Mouse (Mus musculus): ENCODE measurements around the gene Fosl2.
"Not testable (repeated sequence)": the region's sequence is repeated elsewhere in the genome, so short reads cannot be mapped to it uniquely, and the experiment has no call there.

The Fosl2 gene

DNA sequence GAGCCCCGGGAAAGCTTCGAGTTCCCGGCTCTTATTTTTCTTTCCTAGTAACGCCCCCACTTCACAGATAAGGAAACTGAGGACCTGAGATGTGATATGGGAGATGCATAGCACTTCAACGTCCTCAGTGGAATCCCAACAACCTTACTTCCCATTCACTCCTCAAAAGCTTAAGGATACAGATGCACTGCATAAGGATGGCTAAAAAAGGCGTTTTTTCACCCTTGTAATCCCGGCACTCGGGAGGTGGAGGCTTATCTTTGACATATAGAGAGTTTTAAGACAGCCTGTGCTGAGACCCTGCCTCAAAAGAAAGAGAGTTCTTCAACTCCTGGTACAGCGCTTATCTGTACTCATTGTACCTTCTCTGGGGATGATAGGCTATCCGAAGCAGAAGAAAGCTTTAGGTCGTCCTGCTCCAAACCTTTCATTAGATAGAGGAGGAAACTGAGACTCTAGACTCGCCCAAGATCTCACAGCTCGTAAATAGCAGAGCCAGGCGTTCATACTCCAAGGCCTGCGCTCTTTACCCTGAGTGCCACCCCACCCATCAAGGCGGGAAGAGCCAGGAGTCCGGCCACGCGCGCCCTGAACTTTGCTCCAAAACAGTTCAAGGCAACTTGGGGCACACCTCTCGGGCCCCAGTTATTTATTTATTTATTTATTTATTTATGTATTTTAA is 1.4 kb upstream of the Fosl2 start:
- DNase-seq, result peak; percentile 29 to 34

DNA sequence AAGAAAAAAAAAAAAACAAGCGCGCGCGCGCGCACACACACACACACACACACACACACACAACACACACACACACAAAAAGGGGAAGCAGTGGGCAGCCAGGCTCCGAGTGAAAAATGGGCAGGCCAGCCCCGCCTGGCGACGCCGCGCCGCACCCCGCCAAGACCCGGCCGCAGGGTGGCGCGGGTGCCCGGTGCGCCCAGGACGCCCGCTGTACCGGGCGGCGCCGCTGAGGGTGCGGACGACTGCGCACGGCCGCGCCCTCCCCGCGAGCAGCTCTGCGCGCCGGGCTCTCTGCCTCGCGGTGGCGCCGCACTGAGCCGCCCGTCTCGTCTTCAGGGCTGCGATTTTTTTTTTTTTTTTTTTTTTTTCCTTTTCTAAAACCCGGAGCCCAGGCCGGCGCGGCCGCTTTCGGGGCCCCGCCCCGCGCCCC is 682 bp upstream of the Fosl2 start:
- no peak for DNase-seq

- DNase-seq, result peak; percentile 64 to 65
Observed at GRCm38 (mm10) chr5:32136301-32136863, 781 bp downstream of the Fosl2 start.

DNA sequence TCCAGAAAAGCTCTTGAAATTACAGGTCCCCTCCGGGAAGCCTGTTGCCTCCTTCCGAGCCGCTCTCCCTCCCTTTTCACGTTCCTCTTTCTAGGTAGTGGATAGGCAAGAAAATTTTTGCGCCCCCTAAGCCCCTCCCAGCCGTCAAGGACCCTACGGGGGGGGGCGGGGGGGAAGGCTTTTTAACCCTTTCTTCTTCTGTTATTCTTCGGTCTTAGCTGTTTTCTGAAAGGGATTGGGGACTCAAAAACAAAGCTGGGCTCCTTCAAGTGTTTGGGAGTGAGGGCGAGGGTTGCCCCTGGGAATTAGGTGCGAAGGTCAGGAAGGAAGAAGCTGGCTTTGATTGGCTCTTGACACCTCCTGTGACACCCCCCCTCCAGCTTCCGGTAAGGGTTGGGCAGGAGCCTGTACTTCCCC is 1.5 kb downstream of the Fosl2 start:
- DNase-seq, result no peak

DNA sequence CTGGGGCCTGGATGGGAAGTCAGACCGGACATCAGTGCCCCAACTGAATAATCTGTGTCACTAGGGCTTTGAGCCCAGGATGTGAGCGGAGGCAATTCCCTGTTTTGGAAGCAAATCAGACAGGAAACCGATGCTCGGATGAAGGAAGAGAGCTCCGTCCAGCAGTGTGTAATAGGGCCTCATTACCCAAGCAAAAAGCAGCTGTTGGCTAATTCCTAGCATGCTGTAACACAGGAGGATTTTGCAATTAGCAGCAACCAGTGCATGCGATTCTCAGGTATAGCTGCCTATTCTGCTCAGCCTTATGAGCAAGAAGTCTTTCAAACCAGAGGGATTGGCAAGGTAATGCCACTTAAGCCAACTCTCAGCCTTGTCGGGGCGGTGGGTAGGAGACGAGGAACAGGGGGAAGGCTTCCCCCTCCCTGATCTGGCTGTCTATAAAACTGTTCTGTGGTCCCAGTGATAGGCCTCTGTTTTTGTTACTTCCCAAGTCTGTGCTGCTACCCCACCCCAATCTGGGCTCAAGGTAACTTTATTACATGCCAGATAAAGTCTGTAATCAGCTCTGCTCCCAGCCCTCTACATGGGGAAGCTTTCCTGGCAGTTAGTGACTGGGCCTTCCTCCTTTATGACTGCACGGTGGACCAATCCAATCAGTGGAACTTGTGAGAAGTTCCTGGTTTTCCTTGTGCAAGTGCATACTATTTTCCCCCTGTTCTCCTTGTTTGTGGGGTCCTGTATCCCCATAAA is 3.0 kb downstream of the Fosl2 start:
- DNase-seq, result no peak

- DNase-seq, result peak in 1 of 2 experiments; percentile 51
Observed at GRCm38 (mm10) chr5:32139516-32140037, 4.0 kb downstream of the Fosl2 start.

DNA sequence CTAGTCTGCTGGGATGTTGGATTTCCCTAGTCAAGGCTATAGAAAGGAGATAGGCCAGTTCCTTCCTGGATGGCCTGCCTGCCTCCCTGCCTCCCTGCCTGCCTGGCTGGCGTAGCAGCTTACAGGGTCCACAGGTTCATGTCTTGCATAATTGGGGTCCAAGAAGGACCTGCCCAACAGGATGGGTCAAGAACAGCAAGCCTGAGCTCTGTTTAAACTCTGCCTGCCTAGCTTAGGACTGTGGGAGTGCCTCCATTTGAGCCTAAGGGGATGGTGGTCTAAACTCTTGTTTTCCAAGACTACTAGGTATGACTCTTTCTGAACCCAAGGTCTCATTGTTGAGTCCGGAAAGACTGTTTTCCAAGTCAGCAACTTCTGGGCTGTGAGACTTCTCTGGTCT is 6.3 kb downstream of the Fosl2 start:
- no peak for DNase-seq

DNA sequence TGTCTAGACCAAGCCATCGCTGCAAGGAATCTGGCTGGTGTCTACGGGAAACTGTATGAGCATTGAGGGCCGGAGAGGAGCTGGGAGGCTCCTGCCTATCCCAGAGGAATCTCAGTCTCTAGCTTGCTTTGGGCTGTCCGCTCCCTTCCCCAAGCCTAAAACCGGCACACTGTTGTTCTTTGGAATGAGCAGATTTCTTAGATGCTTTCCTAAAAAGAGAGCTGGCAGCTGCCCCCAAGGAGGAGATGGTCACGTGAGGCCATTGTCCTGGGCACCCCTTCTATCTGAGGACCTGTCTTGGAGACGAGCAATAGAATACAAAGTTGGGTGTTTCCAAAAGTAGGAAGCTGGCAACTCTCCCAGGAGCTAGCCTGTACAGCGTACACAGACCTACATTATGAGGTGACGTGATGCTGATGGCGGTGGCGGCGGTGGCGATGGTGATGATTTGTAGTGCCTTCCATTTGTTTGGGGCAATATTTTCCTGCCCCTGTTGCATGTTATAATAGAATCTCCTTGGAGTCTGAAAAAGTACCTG is 7.9 kb downstream of the Fosl2 start:
- no peak for DNase-seq

- no peak for DNase-seq
Observed at GRCm38 (mm10) chr5:32146281-32146680, 10.7 kb downstream of the Fosl2 start.

GRCm38 (mm10) chr5:32148593-32148992 is 13.0 kb downstream of the Fosl2 start:
- DNase-seq, result no peak

- DNase-seq, result no peak
Observed at GRCm38 (mm10) chr5:32151244-32151643, 15.6 kb downstream of the Fosl2 start.

GRCm38 (mm10) chr5:32152725-32153417 is 17.3 kb downstream of the Fosl2 start:
- DNase-seq, result no peak

DNA sequence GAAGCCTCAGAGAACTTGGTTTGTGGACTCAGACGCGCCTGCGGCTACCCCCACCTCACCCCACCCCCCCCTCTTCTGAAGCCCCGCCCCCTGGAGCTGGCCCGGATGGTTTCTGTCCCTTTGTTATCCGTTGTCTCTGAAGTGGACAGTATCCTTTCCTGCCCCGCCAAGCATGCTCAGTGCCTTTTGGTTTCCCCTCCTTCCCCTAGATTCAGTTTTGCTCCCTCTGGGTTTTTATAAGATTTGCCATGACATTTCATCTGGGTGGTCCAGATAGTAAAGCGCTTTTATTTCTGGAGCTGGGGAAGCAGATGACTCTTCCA is 17.8 kb downstream of the Fosl2 start:
- no peak for DNase-seq

DNA sequence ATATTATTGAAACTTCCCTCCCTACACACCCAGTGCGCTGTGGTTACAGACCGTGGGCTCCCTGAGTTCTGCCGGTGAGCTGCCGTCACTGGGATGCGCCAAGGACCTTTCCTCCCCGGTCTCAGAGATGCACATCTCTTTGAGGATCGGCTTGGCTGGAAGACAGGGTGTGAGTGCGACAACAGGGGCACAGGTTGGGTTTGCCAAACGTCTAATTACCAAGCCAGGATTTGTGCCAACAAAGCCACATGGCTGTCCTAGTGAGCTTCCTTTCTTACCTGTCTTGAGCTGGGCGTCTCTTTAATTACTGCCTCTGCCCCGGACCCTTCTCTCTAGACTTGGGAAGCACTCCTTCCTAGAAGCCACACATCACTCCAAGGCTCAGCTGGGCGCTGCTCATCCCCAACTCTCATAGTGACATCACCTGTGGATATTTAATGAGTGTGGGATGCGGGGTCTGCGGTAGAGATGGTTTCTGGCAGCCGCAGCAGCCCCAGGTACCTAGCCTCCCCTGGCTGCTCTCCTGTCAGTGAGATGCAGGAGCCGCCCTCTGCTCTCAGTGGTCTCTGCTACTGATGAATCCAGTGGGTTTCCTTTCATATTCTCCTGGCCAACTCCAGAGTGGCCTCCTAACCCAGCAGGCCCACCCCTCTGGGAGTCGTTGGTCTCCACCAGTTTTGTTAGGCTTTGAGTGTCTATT is 18.3 kb downstream of the Fosl2 start:
- DNase-seq, result peak; percentile 23 to 50

- DNase-seq, result no peak
Observed at GRCm38 (mm10) chr5:32154931-32155688, 19.5 kb downstream of the Fosl2 start.

DNA sequence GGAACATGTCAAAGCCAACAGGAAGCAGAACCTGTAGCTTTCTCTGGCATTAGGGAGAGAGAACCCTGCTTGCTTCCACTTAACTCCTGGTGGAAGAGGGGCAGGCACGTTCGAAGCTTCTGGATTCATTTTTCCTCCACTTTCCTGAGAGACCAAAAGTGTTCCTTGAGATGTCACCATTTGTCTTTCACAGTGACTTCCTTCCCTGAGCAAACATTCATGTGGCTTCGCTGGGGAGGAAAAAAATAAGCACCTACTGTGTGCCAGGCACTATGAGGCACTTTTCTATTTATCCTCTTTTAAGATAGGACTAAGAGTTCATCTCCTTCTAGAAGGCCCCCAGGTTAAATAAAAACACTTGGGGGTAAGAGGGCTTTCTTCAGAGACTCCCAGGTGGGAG is 20.3 kb downstream of the Fosl2 start:
- DNase-seq, result no peak

GRCm38 (mm10) chr5:32163478-32164043 is 28.0 kb downstream of the Fosl2 start:
- DNase-seq, result no peak

DNA sequence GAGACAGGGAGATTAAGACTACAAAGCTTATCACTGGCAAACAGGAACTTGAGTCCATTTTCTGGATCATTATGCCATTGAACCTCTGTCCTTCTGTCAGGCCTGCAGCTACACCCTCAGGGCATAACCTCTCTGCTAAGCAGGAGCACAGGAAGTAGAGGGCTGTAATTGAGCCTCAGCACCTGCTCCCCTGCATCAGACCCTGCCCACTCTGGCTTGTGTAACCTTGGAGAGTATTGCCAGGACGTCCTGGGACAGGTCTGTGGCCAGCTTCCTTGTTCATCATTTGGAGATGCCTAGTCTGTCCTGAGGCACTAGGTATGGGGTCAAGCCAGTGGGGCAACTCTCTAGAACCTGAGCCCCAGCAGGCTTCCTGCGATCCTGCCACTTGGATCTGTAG is 36.6 kb downstream of the Fosl2 start:
- no peak for DNase-seq

- no peak for DNase-seq
Observed at GRCm38 (mm10) chr5:32176800-32177199, 41.2 kb downstream of the Fosl2 start.

DNA sequence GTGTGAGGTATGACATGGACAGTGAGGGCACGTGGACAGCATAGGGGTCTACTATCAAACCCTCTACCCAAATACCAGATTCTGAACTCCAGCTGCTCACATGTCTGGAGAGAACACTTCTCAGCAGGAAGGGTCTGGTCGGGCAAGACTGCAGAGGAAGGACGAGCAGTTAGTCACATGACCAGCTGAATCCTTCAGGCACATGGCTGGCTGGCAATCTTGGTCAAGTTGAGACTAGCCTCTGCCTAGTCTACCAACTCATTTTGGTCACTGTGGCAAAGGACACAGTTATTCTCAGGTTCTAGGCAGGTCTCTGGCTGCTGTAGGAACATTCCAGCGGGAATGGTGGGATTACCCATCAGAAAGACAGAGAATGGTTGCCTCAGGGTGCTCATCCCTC is 42.1 kb downstream of the Fosl2 start:
- no peak for DNase-seq

DNA sequence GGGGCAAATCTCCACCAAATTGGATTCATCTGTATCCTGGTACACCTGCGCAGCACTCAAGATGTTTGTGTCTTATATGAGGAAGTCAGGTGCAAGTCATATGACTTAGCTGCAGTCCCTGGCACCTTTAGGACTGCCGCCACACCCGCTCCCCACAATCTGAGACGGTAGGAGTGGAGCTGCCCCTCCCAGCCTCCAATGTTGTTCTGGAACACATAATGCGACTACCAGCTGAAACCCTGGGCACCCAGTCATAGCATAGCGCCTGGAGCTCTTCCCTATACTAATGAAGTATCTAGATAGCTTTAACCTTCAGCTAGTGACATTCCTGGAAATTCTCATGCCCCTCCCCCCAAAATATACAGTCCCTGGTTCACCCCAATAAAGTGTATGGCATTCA is 43.1 kb downstream of the Fosl2 start:
- DNase-seq, result not testable (repeated sequence)

All from cerebellum, postnatal 36 days (tissue).